Mouse (Mus musculus) CD8-positive naive resting alpha-beta T cell, adult 2 months (primary cell): ENCODE measurements around the gene Eme1.
"Not testable (repeated sequence)": the region's sequence is repeated elsewhere in the genome, so short reads cannot be mapped to it uniquely, and the experiment has no call there.

ENCODE experiments used
- DNase-seq, 2 experiments: peaks; one replicate each; pipeline ENCODE4 v3.0.0; 2022; ENCODE audit warnings: low read depth in 2 of 2, low spot score in 2 of 2

The Eme1 gene

DNA sequence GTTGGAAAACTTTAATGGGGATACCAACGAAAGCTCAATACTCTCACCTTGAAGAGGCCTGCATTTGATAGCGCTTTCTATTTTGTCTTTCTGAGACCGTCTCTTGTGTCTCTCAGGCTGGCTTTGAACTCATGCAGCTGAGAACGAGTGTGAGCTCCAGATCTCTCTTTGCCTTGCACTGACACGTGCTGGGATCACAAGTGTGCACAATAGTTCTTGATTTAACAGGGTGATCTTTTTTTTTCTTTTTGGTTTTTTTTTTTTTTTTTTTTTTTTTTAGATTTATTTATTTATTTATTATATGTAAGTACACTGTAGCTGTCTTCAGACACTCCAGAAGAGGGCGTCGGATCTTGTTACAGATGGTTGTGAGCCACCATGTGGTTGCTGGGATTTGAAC is 2.5 kb downstream of the Eme1 start:
- not testable (repeated sequence) for DNase-seq

DNA sequence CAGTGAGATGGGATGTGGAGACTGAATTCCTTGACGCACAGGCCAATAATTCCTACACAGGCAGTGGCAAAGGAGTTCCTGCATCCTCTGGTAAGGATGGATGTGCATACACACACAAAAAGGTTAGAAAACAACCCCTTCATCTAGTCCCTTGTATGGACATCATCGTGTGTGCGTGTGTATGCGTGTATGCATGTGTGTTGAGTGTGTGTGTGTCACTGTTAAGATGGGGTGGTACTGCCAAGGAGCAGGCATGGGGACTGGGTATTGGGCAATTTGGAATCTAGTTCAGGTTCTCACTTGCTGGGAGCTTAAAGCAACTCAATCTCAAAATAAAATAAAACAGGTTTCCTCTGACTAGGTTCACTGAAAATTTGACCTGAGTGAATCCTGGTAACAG is 7.3 kb downstream of the Eme1 start:
- DNase-seq = no peak

DNA sequence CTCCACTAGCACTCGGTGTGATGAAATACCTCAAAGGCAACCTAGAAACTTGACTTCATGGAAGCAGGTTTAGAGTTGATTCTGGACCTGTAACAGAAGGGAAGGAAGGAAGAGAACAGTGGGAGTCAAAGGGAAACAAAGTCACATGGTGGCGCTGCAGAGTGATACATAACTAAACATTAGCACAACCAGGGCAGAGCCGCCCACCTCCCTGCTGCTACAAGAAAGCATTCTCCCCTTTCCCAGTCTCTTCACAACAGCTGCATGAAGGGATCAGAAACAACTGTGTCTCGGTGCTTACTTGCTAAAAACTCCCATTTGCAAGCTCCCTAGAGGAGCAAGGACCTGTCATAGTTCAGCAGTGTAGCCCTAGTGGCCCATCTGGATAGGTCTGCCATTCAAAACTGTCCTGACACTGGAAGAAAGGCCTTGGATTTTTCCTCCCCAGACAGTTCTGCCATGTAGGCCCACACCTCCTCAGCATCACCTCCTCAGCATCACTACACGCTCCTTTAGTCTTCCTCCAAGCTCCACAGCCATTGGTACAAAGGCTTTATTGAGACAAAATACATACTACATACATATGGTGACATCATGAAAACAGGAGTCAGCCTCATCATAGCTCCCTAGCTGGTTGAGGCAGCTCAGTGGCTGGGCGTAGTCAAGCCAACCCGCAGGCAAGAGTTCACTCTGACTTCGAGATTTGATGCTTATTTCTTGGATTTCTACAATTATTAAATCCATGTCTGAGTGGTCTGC is 9.1 kb downstream of the Eme1 start:
- DNase-seq = no peak

- no peak for DNase-seq
Observed at GRCm38 (mm10) chr11:94634431-94634830, 19.3 kb downstream of the Eme1 start.

GRCm38 (mm10) chr11:94632988-94633387 is 20.8 kb downstream of the Eme1 start:
- no peak for DNase-seq

GRCm38 (mm10) chr11:94631969-94632368 is 21.8 kb downstream of the Eme1 start:
- no peak for DNase-seq

GRCm38 (mm10) chr11:94630199-94631011 is 23.4 kb downstream of the Eme1 start:
- peak in 1 of 2 experiments; percentile 16 for DNase-seq

DNA sequence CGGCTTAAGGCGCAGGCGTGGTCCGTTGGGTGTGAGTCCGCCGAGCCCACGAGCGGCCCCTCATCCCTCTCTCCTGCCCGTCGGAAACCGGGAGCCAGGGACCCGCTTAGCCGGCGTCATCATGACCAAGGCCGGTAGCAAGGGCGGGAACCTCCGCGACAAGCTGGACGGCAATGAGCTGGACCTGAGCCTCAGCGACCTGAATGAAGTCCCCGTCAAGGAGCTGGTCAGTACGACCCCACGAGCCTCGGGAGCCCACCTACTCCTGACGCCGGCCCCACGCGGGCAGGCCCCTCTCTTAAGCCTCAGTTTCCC is 23.9 kb downstream of the Eme1 start:
- DNase-seq = no peak

GRCm38 (mm10) chr11:94629199-94629883 is 24.4 kb downstream of the Eme1 start, which contains the start of gene Lrrc59:
Gene Lrrc59, plus strand, starts transcription at chr11:94629767.
- DNase-seq = peak; percentile 96

GRCm38 (mm10) chr11:94622162-94622561 is 31.6 kb downstream of the Eme1 start:
- no peak for DNase-seq

DNA sequence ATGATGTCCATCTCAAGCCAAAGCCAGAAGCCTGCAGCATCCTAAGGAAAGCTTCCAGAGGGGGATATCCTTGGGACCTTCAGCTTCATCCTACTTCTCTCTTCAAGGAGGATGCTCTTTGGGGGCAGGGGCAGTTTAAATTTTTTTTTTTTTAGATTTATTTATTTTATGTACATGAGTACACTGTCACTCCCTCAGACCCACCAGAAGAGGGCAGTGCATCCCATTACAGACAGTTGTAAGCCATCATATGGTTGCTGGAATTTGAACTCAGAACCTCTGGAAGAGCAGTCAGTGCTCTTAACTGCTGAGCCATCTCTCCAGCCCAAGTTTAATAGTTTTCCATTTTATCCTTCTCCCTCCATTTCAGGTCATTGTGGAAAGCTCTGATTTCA is 32.3 kb downstream of the Eme1 start:
- DNase-seq = peak in 1 of 2 experiments; percentile 21

DNA sequence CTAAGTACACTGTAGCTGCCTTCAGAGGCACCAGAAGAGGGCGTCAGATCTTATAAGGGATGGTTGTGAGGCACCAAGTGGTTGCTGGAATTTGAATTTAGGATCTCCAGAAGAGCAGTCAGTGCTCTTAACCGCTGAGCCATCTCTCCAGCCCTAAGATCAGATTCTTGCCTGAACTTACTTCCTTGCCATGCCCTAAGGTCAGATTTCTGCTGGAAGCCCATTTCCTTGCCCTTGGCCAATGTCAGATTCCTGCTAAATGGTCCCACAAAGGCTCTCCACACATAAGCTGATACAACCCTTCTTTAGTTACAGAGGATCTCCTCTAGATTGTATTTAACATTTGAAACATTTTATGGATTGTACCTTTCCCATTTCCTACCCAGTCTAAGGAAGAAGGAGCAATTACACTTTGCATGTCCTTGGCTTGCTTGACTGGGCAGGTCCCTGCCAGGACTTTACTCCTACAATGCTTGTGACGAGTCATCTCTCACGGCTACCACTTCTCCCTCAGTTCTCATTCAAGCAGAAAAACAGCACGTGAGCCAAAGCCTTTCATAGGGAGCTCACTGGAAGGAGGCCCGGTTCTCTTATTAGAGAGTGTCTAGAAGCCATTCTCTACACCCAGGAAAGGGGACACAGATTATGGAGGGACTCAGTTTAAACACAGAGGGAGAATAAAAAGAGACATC is 32.9 kb downstream of the Eme1 start:
- no peak for DNase-seq

- no peak for DNase-seq
Observed at GRCm38 (mm10) chr11:94617646-94618045, 36.1 kb downstream of the Eme1 start.

DNA sequence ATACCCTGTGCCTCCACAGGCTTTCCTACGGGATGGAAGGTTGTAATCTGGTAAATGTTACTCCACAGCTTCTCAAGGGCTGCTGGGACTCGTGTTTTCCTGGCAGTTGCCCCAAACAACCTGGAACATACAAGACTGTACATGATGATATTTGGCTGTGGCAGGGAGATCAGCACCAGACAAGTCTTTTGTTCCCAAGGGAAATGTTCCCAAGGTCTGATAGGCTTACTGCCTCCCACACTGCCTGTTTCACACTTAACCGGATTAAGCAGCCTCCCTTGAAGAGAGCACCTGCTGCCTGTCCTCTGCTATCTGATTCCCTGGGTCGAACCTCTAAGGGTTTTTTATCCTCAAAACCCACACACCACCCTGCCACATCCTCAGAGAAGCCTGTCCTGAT is 38.3 kb downstream of the Eme1 start:
- no peak for DNase-seq

GRCm38 (mm10) chr11:94614603-94615002 is 39.2 kb downstream of the Eme1 start:
- no peak for DNase-seq

- no peak for DNase-seq
Observed at GRCm38 (mm10) chr11:94610744-94611740, 42.7 kb downstream of the Eme1 start.

GRCm38 (mm10) chr11:94602356-94602955 is 51.3 kb downstream of the Eme1 start:
- DNase-seq = no peak

- DNase-seq = peak; percentile 38 to 60
Observed at GRCm38 (mm10) chr11:94601321-94602281, 52.2 kb downstream of the Eme1 start, which contains the start of gene Acsf2. Gene Acsf2, minus strand, starts transcription at chr11:94601871.
